Mouse (Mus musculus) stomach, embryonic 16.5 days (tissue): Measurements from ENCODE around the gene Nbea. TPM values are rescaled to one million over a fixed set of nuclear protein-coding genes. Genes with fewer than 3 reads are reported as not detected.
"Not testable (repeated sequence)": the region's sequence is repeated elsewhere in the genome, so short reads cannot be mapped to it uniquely, and the experiment has no call there.

Experiments used
- ATAC-seq: fragments of 200-750 bp; cut with Nextera tagmentation; 2 replicates; pipeline ENCODE4 v1.8.0; 2017; ENCODE audit warnings: moderate number of reproducible peaks, moderate TSS enrichment; ENCODE audit not compliant: insufficient read depth, low FRiP score
- H3K27ac ChIP-seq: fragments of 300-500 bp; sonication (generic); 2 replicates; pipeline ENCODE4 v1.5.1; 2014; ENCODE audit warnings: low read length
- H3K27me3 ChIP-seq: fragments of 300-500 bp; sonication (generic); 2 replicates; pipeline ENCODE4 v1.6.1; 2014; ENCODE audit warnings: low read length, control low read depth, mixed read lengths; ENCODE audit not compliant: control insufficient read depth, insufficient read depth
- H3K36me3 ChIP-seq: fragments of 300-500 bp; sonication (generic); 2 replicates; pipeline ENCODE4 v1.6.1; 2014; ENCODE audit warnings: low read length; ENCODE audit not compliant: control insufficient read depth, insufficient read depth
- H3K4me1 ChIP-seq: fragments of 300-500 bp; sonication (generic); 2 replicates; pipeline ENCODE4 v1.6.1; 2014; ENCODE audit warnings: low read length, control low read depth, mixed read lengths; ENCODE audit not compliant: control insufficient read depth, insufficient read depth
- H3K4me2 ChIP-seq: fragments of 300-500 bp; sonication (generic); 2 replicates; pipeline ENCODE4 v1.6.1; 2014; ENCODE audit warnings: low read depth, low read length, mixed read lengths
- H3K4me3 ChIP-seq: fragments of 300-500 bp; sonication (generic); replicated peaks from 2 replicates; pipeline ENCODE4 v1.5.1; 2014; ENCODE audit warnings: mild to moderate bottlenecking, low read length
- H3K9ac ChIP-seq: fragments of 300-500 bp; sonication (generic); 2 replicates; pipeline ENCODE4 v1.6.1; 2014; ENCODE audit warnings: low read length
- H3K9me3 ChIP-seq: fragments of 300-500 bp; sonication (generic); replicated peaks from 2 replicates; pipeline ENCODE4 v1.6.1; 2016; ENCODE audit warnings: low read length, control low read depth; ENCODE audit not compliant: control insufficient read depth
- WGBS: fragments of 180-500 bp; shearing (Covaris S2); extraction: QIAGEN DNeasy Blood & Tissue Kit; methylation state at CpG from one replicate; pipeline ENCODE4 v1.1.7; 2014; 5-methylcytosine and 5-hydroxymethylcytosine counted together
- polyA plus RNA-seq: library from polyadenylated mRNA; unstranded; fragments of >200 nt; fragmentation: Nextera tagmentation; extraction: Ambion mirVana; gene quantifications from 2 replicates; pipeline ENCODE4 v1.2.1, GENCODE M21; 2015

Nbea gene
- polyA plus RNA-seq, 1 experiment from 2014 or later: 10.4 TPM

DNA sequence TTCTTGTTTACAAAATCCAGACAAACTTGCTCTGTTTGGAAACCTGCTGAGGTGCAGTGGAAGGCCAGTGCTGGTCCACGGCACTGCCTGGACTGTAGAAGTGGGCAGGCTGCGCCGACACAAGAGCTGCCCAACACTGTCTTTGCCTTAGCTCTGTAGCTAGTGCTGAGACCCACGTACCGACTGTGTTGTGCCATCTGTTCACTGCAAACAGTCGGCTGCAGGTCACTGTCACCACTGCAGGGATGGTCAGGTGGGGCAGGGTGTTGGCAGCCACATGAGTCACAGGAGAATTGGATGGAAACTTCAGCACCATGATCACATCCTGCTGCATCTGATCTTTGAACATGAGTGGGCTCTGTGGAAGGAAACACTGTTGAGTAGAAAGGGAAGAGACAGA lies 536.3 kb downstream of the Nbea start:
- H3K9me3 ChIP-seq: no peaks in the 10 kb centered on the region
- no peaks in the 10 kb centered on the region for H3K27me3 ChIP-seq
- H3K27ac ChIP-seq: no peak overlapping the region
- no peak for ATAC-seq
- H3K4me2 ChIP-seq: no peak overlapping the region
- H3K9ac ChIP-seq: no peak overlapping the region
- no peak overlapping the region for H3K4me3 ChIP-seq
- no peaks in the 10 kb centered on the region for H3K36me3 ChIP-seq
- WGBS: 68% methylated on average over 6 of the region's 6 CpGs
- H3K4me1 ChIP-seq: no peaks in the 10 kb centered on the region

DNA sequence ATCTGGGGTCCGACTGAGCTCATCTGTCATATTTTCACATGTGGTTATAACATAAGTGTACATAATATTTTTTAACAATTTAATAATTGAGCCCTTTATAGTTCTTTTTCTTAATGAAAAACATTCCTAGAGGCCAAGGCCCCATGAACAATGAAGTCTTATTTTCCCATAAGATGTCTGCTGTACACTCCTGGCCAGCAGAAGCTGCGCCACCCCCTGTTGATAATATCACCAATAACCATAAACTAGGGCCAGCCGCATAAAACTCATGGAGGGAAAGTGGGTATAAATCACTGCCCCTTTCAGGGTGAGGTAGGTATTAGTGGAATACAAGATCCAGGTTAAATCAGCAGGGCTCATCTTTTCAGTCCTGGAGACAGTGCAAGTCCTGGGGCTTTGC lies 537.1 kb downstream of the Nbea start:
- H3K4me1 ChIP-seq: no peaks in the 10 kb centered on the region

DNA sequence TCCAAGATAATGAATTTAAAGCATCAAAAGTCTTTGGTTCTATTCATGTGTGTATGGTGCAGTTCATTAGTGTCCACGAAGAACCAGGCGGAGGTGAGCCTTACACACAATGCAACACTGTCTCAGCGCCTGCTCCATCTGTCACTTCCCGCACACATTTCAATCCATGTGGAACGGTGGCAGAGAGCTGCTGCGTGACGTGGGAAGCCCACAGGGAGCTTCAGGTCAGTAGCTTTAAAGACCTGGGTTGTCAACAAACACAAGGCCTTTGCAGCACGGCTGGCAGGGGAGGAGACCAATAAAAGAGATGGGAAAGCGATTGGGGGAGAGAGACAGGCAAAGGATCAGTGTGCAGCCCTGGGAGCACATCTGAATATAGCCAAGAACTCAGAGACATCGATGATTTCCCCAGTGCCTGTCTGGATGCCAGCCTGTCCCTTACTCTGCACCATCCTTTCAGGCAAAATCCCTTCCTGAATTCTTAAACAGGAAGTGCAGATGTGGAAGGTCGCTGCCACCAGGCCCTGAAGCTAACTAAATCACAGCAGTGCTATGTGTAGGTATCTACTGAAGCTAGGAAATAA lies 539.4 kb downstream of the Nbea start:
- H3K9ac ChIP-seq: no peak overlapping the region
- no peaks in the 10 kb centered on the region for H3K36me3 ChIP-seq
- no peak overlapping the region for H3K4me3 ChIP-seq
- H3K4me2 ChIP-seq: no peak overlapping the region
- no peaks in the 10 kb centered on the region for H3K27me3 ChIP-seq
- H3K27ac ChIP-seq: no peak overlapping the region
- 73% methylated on average over 11 of the region's 11 CpGs for WGBS
- no peak for ATAC-seq
- no peaks in the 10 kb centered on the region for H3K4me1 ChIP-seq
- H3K9me3 ChIP-seq: no peaks in the 10 kb centered on the region

More for the DNA sequence above, 537.1 kb downstream of the Nbea start:
- H3K4me2 ChIP-seq: no peak overlapping the region
- no peak overlapping the region for H3K27ac ChIP-seq
- H3K9me3 ChIP-seq: no peaks in the 10 kb centered on the region
- no peaks in the 10 kb centered on the region for H3K36me3 ChIP-seq
- ATAC-seq: no peak
- no peak overlapping the region for H3K4me3 ChIP-seq
- WGBS: 82% methylated on average over 3 of the region's 3 CpGs
- H3K9ac ChIP-seq: no peak overlapping the region
- no peaks in the 10 kb centered on the region for H3K27me3 ChIP-seq

DNA sequence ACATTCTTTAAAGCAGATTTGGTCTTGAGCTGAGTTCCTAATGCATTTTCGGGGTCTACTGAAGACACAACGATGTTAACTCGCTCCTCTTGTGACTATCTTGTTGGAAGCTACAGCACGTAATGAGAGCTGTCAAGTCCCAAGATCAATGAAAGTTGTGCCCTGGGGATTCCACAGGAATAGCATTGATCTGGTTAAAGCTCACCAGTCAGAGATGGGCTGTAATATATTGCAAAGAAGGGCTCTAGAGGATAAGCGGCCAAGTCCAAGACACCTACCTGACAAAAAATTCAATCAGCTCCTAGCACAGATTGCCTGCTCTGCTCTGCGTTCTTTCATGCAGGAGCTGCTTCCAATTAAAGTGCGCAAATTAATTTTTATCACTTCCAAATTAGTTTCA lies 545.8 kb downstream of the Nbea start:
- WGBS: 84% methylated on average over 7 of the region's 7 CpGs
- no peak for ATAC-seq
- no peak overlapping the region for H3K4me2 ChIP-seq
- H3K27me3 ChIP-seq: no peaks in the 10 kb centered on the region
- H3K4me3 ChIP-seq: no peak overlapping the region
- H3K27ac ChIP-seq: no peak overlapping the region
- H3K36me3 ChIP-seq: no peaks in the 10 kb centered on the region
- no peak overlapping the region for H3K9ac ChIP-seq
- no peaks in the 10 kb centered on the region for H3K4me1 ChIP-seq
- H3K9me3 ChIP-seq: no peaks in the 10 kb centered on the region

DNA sequence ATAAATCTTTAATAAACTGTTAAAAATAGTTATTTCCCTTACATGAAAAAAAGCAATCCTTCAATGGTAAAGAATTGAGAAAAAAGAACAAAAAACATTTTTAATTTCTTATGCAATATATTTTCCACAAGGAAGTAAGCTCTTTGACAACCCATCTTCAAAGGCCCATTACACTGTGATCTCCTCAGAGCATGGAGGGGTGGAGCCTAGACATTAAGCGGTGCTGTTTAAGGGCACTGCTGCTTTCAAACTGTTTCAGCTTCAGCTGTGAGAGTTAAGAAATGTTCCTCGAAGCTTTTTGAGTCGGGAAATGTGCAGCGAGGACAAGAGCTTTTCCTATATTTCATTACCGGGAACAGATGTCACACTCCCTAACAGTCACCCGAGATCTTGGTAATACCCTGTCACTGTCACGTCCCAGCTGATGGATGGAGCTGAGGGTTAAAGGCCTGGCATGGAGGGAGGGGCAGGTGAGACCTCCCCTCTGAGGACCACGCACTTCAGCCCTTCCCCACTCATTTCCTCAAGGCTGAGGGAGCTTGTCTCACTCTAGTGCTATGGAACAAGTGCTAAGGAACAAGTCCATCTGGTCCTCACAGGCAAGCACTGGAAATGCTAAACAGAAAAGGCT lies 547.8 kb downstream of the Nbea start:
- no peaks in the 10 kb centered on the region for H3K9me3 ChIP-seq
- H3K36me3 ChIP-seq: no peaks in the 10 kb centered on the region
- H3K4me1 ChIP-seq: no peaks in the 10 kb centered on the region
- no peak overlapping the region for H3K4me2 ChIP-seq
- ATAC-seq: no peak
- H3K9ac ChIP-seq: no peak overlapping the region
- no peak overlapping the region for H3K27ac ChIP-seq
- no peaks in the 10 kb centered on the region for H3K27me3 ChIP-seq
- no peak overlapping the region for H3K4me3 ChIP-seq
- 25% methylated on average over 8 of the region's 8 CpGs for WGBS

DNA sequence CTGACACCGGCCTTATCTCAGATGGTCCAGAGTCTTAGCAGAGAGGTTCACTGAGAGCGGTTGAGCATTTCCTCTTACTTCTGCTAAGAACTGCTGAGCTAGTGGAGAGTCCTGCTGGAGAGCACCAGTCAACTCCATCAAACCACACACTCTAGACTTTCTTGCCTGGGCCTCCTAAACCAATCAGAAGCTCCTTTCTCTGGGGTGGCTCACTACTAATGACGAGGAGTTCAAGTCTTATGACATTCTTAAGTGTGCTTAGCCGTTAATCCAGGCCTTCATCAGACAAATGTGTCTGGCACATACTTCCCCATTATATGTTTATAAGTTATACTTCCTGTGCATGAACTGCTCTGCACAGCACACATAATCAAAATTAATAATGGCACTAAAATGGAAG lies 556.4 kb downstream of the Nbea start:
- Histone ChIP-seq H3K9ac (no peak overlapping the region), H3K36me3 (no peaks in the 10 kb centered on the region), H3K27ac (no peak overlapping the region), H3K27me3 (no peaks in the 10 kb centered on the region), H3K4me1 (no peaks in the 10 kb centered on the region), H3K9me3 (no peaks in the 10 kb centered on the region), H3K4me3 (no peak overlapping the region), H3K4me2 (no peak overlapping the region)
- ATAC-seq: no peak
- WGBS: 78% methylated on average over 4 of the region's 4 CpGs

DNA sequence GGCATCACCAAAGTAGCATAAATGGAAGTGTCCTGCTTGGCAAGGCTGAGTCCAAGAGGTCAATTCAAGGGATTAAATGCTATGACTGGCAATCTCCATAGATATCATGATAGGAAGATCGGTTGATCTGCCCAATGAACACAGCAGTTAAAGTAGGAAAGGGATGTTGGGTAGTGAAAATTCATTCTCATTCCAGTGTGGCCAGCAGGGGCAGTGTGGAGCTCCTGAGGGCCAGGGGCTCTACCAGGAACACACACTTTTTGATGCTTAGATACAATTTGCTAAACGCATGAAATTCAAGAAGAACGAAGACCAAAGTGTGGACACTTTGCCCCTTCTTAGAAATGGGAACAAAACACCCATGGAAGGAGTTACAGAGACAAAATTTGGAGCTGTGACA lies 561.5 kb downstream of the Nbea start:
- not testable (repeated sequence) for H3K27me3 ChIP-seq, H3K4me1 ChIP-seq, ATAC-seq, H3K9me3 ChIP-seq, H3K36me3 ChIP-seq, H3K4me2 ChIP-seq, H3K4me3 ChIP-seq, H3K27ac ChIP-seq, H3K9ac ChIP-seq
- WGBS: 88% methylated on average over 3 of the region's 3 CpGs

DNA sequence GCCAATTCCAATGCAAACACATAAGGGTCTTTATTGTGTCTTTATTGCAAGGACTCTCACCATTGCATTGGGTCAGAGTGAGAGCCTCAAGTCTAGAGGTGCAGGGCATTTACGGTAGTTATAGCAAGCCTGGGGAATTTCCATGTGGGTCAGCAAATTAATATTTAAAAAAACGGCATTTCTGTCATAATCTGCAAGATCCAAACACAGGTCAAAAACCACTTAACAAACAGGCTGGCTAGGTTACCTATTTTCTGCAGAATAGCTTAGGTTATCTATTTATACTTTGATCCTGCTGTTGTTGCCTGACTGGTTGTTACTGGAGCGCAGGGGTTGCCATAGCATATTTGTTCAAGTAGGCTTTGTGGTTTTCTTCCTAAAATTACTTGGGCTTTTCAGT lies 565.1 kb downstream of the Nbea start:
- no peak for ATAC-seq
- Histone ChIP-seq H3K27me3 (no peaks in the 10 kb centered on the region), H3K27ac (no peak overlapping the region), H3K9ac (no peak overlapping the region), H3K36me3 (no peaks in the 10 kb centered on the region), H3K9me3 (no peaks in the 10 kb centered on the region), H3K4me3 (no peak overlapping the region), H3K4me1 (no peaks in the 10 kb centered on the region), H3K4me2 (no peak overlapping the region)
- 80% methylated on average over 3 of the region's 3 CpGs for WGBS

DNA sequence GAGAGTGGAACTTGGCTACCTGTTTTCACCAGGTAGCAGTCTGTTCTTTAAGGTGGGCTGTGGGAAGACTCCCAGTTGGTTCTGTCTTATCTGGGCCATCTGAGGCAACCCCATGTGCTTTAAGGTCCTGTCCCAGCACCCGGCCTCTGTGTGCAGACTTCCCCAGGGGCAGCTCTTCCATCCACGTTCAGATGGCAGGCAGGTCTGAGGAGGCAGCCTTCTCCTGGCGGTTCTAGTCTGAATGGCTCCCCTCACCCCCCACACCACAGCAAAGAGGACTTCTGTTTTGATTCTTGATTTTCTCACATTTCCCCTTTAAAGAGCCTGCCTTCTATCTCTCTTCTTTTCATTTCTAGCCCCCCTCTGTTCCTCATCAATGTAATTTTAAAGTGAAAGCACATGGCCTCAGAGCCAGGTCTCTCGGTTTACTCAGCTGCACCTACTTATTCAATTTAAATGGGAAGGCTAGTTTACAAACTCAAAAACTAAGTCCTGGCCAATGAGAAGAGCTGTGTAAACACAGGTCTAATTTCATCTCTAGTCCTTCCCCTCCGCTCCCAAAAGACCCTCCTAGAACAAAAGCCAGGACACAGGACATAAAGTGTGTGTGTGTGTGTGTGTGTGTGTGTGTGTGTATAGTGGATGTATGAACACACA lies 570.9 kb downstream of the Nbea start:
- Histone ChIP-seq H3K4me3 (no peak overlapping the region), H3K4me1 (no peaks in the 10 kb centered on the region), H3K9me3 (no peaks in the 10 kb centered on the region), H3K36me3 (no peaks in the 10 kb centered on the region), H3K27ac (no peak overlapping the region), H3K4me2 (no peak overlapping the region), H3K9ac (no peak overlapping the region), H3K27me3 (no peaks in the 10 kb centered on the region)
- ATAC-seq: no peak
- WGBS: 30% methylated on average over 5 of the region's 5 CpGs
